Mouse (Mus musculus): ENCODE data around the gene Bpifa6. TPM values are rescaled to one million over a fixed set of nuclear protein-coding genes. Genes with fewer than 3 reads are reported as not detected.

Bpifa6 gene
- not detected for polyA plus RNA-seq (2017; shearing (Covaris generic))

GRCm38 (mm10) chr2:153974582-153974981 lies at the start of gene Bpifa6:
Bpifa6 (plus strand) TSS chr2:153974945.

GRCm38 (mm10) chr2:153937843-153938242 lies 36.9 kb upstream of the Bpifa6 start, which contains the start of gene Bpifb4:
Bpifb4 (plus strand) TSS chr2:153938212.

GRCm38 (mm10) chr2:154007965-154008364 lies 33.2 kb downstream of the Bpifa6 start, which contains the start of gene Bpifa2:
Bpifa2 (plus strand) TSS chr2:154008265.

Other genes starting within 250 kb of the Bpifa6 start
- 100 to 1,000 TPM; 199 to 214 TPM for gene Mapre1, start 233.7 kb upstream of the Bpifa6 start, polyA plus RNA-seq (2017; shearing (Covaris generic))
- under 1 TPM; 0.24 to 0.44 TPM for gene Efcab8, start 195.0 kb upstream of the Bpifa6 start, polyA plus RNA-seq (2017; shearing (Covaris generic))
- not detected for gene Sun5, start 103.9 kb upstream of the Bpifa6 start, polyA plus RNA-seq (2017; shearing (Covaris generic))
- not detected for gene Bpifb2, start 99.9 kb upstream of the Bpifa6 start, polyA plus RNA-seq (2017; shearing (Covaris generic))
- gene Bpifb6, start 74.6 kb upstream of the Bpifa6 start, polyA plus RNA-seq (2017; shearing (Covaris generic)) = not detected
- gene Bpifb3, start 56.7 kb upstream of the Bpifa6 start, polyA plus RNA-seq (2017; shearing (Covaris generic)) = not detected
- not detected for gene Bpifb4, start 36.7 kb upstream of the Bpifa6 start, polyA plus RNA-seq (2017; shearing (Covaris generic))
- gene Bpifa2, start 33.3 kb downstream of the Bpifa6 start, polyA plus RNA-seq (2017; shearing (Covaris generic)) = 1 to 10 TPM; 1.5 to 3.0 TPM
- gene Bpifa3, start 155.4 kb downstream of the Bpifa6 start, polyA plus RNA-seq (2017; shearing (Covaris generic)) = not detected
- gene Bpifa1, start 167.9 kb downstream of the Bpifa6 start, polyA plus RNA-seq (2017; shearing (Covaris generic)) = not detected
- gene Bpifa5, start 187.7 kb downstream of the Bpifa6 start, polyA plus RNA-seq (2017; shearing (Covaris generic)) = not detected
- not detected for gene Bpifb1, start 215.9 kb downstream of the Bpifa6 start, polyA plus RNA-seq (2017; shearing (Covaris generic))
- not detected for gene Bpifb5, start 248.8 kb downstream of the Bpifa6 start, polyA plus RNA-seq (2017; shearing (Covaris generic))

Data from activated CD4-positive, CD25-positive, alpha-beta regulatory T cell (primary cell).